Comparison of ENCODE assay signal across 9 mouse cellular contexts in genomic region chr15:81936679-81937078, GRCm38 (mm10). TPM values are rescaled to one million over a fixed set of nuclear protein-coding genes. Genes with fewer than 3 reads are reported as not detected.
DNase-seq lines count a peak whose midpoint lies in the region; ATAC-seq and TF ChIP-seq lines count a peak whose summit lies in the region.
"Had no signal": no experiment of that assay in that cellular context is flagged by ENCODE, and none has a peak within 500 bp of the region (broad histone marks: within the 10 kb centered on the region; RNA-seq: fewer than 3 reads in every experiment).

Gene Csdc2 (plus strand): TSS chr15:81936759.

- 2% methylated on average over 12 of the region's 12 CpGs for WGBS in heart, embryonic 15.5 days
- WGBS in lung, embryonic 14.5 days = under 1% methylated on average over 12 of the region's 12 CpGs

- H3K36me3 ChIP-seq in heart, embryonic 15.5 days = no peaks in the 10 kb centered on the region
- no peaks in the 10 kb centered on the region for H3K36me3 ChIP-seq in lung, embryonic 14.5 days (ENCODE audit: insufficient read depth)

- peak within 1 kb of the TSS; percentile 68 for H3K4me2 ChIP-seq in heart, embryonic 15.5 days
- H3K4me2 ChIP-seq in lung, embryonic 14.5 days = peak within 1 kb of the TSS; percentile 70

- DNase-seq in kidney, adult 11 months = peak; percentile 49
- DNase-seq in kidney, adult 8-10 months = no peak
- DNase-seq in embryo, embryonic 11.5 days (ENCODE audit: low read depth, low spot score) = peak; percentile 41
- DNase-seq in kidney, postnatal 36 days = peak; percentile 53 to 76
- peak; percentile 76 for DNase-seq in lung, embryonic 14.5 days
- peak; percentile 78 for DNase-seq in right cerebral cortex, adult 18-20 months
- DNase-seq in spleen, adult 18-20 months = no peak

- H3K4me1 ChIP-seq in heart, embryonic 15.5 days (replicated peaks) = peaks cover 22% of the 10 kb centered on the region
- H3K4me1 ChIP-seq in lung, embryonic 14.5 days (ENCODE audit: insufficient read depth) = peaks cover 12% of the 10 kb centered on the region

- peak; percentile 43 for TF ChIP-seq CTCF in lung, embryonic 14.5 days (IDR thresholded peaks at IDR 0.05; ENCODE audit: low read depth)

- H3K9me3 ChIP-seq in heart, embryonic 15.5 days (replicated peaks) = no peaks in the 10 kb centered on the region
- no peaks in the 10 kb centered on the region for H3K9me3 ChIP-seq in lung, embryonic 14.5 days (ENCODE audit: low read depth, low read length)

- peak within 1 kb of the TSS; percentile 47 for H3K4me3 ChIP-seq in heart, embryonic 15.5 days
- peak within 1 kb of the TSS; percentile 43 for H3K4me3 ChIP-seq in lung, embryonic 14.5 days (ENCODE audit: low read depth, low read length)

- H3K27ac ChIP-seq in heart, embryonic 15.5 days = peak within 1 kb of the TSS; percentile 37
- peak within 1 kb of the TSS; percentile 59 for H3K27ac ChIP-seq in lung, embryonic 14.5 days (ENCODE audit: low read depth)

- peak; percentile 60 for ATAC-seq in heart, embryonic 15.5 days (replicated peaks; ENCODE audit: insufficient number of reproducible peaks, insufficient read depth, low FRiP score, low read depth)
- peak; percentile 74 for ATAC-seq in lung, embryonic 14.5 days (ENCODE audit: insufficient read depth)

- H3K9ac ChIP-seq in heart, embryonic 15.5 days = peak within 1 kb of the TSS; percentile 40
- peak within 1 kb of the TSS; percentile 52 for H3K9ac ChIP-seq in lung, embryonic 14.5 days

- H3K27me3 ChIP-seq in heart, embryonic 15.5 days = no peaks in the 10 kb centered on the region
- no peaks in the 10 kb centered on the region for H3K27me3 ChIP-seq in lung, embryonic 14.5 days (ENCODE audit: insufficient read depth, low read length)
- H3K27me3 ChIP-seq: CH12.LX had no signal

RNA-seq across cellular contexts. Expression of gene Csdc2, which starts in this region (rescaled TPM):
- 5.7 and 9.6 TPM in 2 replicates for polyA plus RNA-seq in heart, embryonic 15.5 days (2015; fragmentation: Nextera tagmentation; extraction: Ambion mirVana)
- 10.1 and 11.8 TPM in 2 replicates for polyA plus RNA-seq in lung, embryonic 14.5 days (2014; fragmentation: Nextera tagmentation; extraction: Ambion mirVana)

Comparison
In these comparisons a context has a peak if more than half of its experiments do, and no peak if none do; other contexts are left out.
1. DNase-seq: peak in kidney, adult 11 months (single experiment), embryo, embryonic 11.5 days (single experiment), kidney, postnatal 36 days (2 of 2), lung, embryonic 14.5 days (single experiment) and right cerebral cortex, adult 18-20 months (single experiment); none in kidney, adult 8-10 months (0 of 2) and spleen, adult 18-20 months (0 of 2).